Mouse (Mus musculus) liver, postnatal 0 days (tissue): Measurements from ENCODE around the gene Gosr2. TPM values are rescaled to one million over a fixed set of nuclear protein-coding genes. Genes with fewer than 3 reads are reported as not detected.

ENCODE experiments used
- ATAC-seq: fragments of 200-750 bp; cut with Nextera tagmentation; 2 replicates; pipeline ENCODE4 v1.8.0; 2017; ENCODE audit warnings: mild to moderate bottlenecking, moderate library complexity
- DNase-seq: peaks from one replicate; pipeline ENCODE4 v3.0.0-alpha.2; 2016
- H3K27ac ChIP-seq: fragments of 300-500 bp; sonication (generic); 2 replicates; pipeline ENCODE4 v1.5.1; 2014; ENCODE audit warnings: antibody characterized with exemption, moderate library complexity, mild to moderate bottlenecking, low read depth
- H3K27me3 ChIP-seq: fragments of 300-500 bp; sonication (generic); 2 replicates; pipeline ENCODE4 v1.6.1; 2014; ENCODE audit warnings: low read length, control low read depth, mixed read lengths; ENCODE audit not compliant: insufficient read depth
- H3K36me3 ChIP-seq: fragments of 300-500 bp; sonication (generic); replicated peaks from 2 replicates; pipeline ENCODE4 v1.6.1; 2014; ENCODE audit warnings: mild to moderate bottlenecking, control low read depth, low read length, moderate library complexity, mixed read lengths; ENCODE audit not compliant: insufficient read depth
- H3K4me1 ChIP-seq: fragments of 300-500 bp; sonication (generic); 2 replicates; pipeline ENCODE4 v1.6.1; 2014; ENCODE audit warnings: antibody characterized with exemption, mild to moderate bottlenecking, control low read depth; ENCODE audit not compliant: insufficient read depth
- H3K4me2 ChIP-seq: fragments of 300-500 bp; sonication (generic); 2 replicates; pipeline ENCODE4 v1.6.1; 2014; ENCODE audit warnings: low read depth, mild to moderate bottlenecking, low read length, moderate library complexity, mixed read lengths
- H3K4me3 ChIP-seq: fragments of 300-500 bp; sonication (generic); 2 replicates; pipeline ENCODE4 v1.5.1; 2014; ENCODE audit warnings: low read depth, low read length
- H3K9ac ChIP-seq: fragments of 300-500 bp; sonication (generic); replicated peaks from 2 replicates; pipeline ENCODE4 v1.6.1; 2014; ENCODE audit warnings: mild to moderate bottlenecking, moderate library complexity
- H3K9me3 ChIP-seq: fragments of 300-500 bp; sonication (generic); 2 replicates; pipeline ENCODE4 v1.6.1; 2016; ENCODE audit warnings: mild to moderate bottlenecking, control low read depth, low read length, mixed read lengths
- CTCF ChIP-seq: sonication (generic); IDR thresholded peaks from 2 replicates; pipeline ENCODE4 v1.5.1; 2016; ENCODE audit warnings: antibody characterized with exemption, low read depth
- EP300 ChIP-seq: IDR thresholded peaks from 2 replicates; pipeline ENCODE4 v1.6.1; 2016; ENCODE audit warnings: antibody characterized with exemption, low read depth, mild to moderate bottlenecking
- WGBS: fragments of 180-500 bp; shearing (Covaris S2); extraction: QIAGEN DNeasy Blood & Tissue Kit; methylation state at CpG from one replicate; pipeline ENCODE4 v1.1.7; 2014; ENCODE audit not compliant: insufficient replicate concordance; 5-methylcytosine and 5-hydroxymethylcytosine counted together
- polyA plus RNA-seq: library from polyadenylated mRNA; unstranded; fragments of >200 nt; fragmentation: Nextera tagmentation; extraction: Ambion mirVana; gene quantifications from 2 replicates; pipeline ENCODE4 v1.2.1, GENCODE M21; 2015

The Gosr2 gene
- polyA plus RNA-seq, result 39.3 and 43.1 TPM in 2 replicates

GRCm38 (mm10) chr11:103697565-103698176 is at the start of gene Gosr2:
Gene Gosr2 (minus strand): TSS chr11:103697898.
- peak within 1 kb of the TSS; percentile 99 for H3K27ac ChIP-seq
- peak within 1 kb of the TSS; percentile 88 for H3K4me3 ChIP-seq
- DNase-seq (peak; percentile 93), ATAC-seq (peak; percentile 98)
- H3K27me3 ChIP-seq, result no peaks in the 10 kb centered on the region
- no peaks in the 10 kb centered on the region for H3K9me3 ChIP-seq
- no peaks in the 10 kb centered on the region for H3K36me3 ChIP-seq
- peak within 1 kb of the TSS; percentile 90 for H3K9ac ChIP-seq
- H3K4me2 ChIP-seq, result peak within 1 kb of the TSS; percentile 75
- 0 out of 2 replicates have a peak, but pooled peaks cover 2% of the 10 kb centered on the region for H3K4me1 ChIP-seq
- WGBS, result under 1% methylated on average over 57 of the region's 57 CpGs
- TF ChIP-seq EP300 (peak; percentile 15; the same call in 1 of the 2 replicates), CTCF (no peak)

DNA sequence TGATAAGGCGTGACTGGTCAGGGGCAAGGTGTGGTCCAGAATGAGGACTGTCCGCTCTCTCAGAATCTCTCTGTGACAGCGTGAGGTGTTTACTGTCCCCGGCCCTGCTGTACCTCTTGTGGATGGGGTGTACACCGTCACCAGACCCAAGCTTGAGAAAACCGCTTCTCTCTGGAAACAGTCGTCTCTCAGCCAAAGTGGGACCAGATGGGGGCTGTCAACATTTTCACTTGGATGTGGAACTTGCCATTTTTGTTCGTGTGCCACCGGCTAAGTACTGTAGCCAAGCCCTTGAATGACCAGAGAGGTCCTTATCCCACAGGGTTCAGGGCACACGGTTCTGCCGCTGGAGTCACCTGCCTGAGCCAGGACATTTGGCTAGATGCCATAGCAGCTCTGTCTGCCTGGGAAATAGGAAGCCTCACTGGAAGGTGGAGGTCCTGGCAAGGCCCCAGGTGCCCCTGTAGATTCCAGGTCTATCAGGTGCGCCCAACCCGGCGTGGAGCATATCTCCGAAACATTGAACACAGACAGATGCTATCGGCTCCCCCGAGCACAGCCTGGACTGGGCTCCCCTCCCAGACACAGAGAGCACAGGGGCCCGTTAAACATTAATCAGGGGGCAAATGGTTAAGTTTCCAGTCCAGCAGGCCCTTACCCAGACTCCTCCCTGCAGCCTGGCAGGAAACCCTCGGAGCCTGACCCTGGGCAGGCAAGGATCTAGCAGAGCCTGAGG is 37.5 kb upstream of the Gosr2 start:
- Histone ChIP-seq H3K27me3 (no peaks in the 10 kb centered on the region), H3K4me3 (no peak overlapping the region), H3K9ac (no peak overlapping the region), H3K4me2 (peak overlapping the region; percentile 47), H3K9me3 (no peaks in the 10 kb centered on the region), H3K36me3 (no peaks in the 10 kb centered on the region), H3K4me1 (peaks cover 2% of the 10 kb centered on the region; the same call in 1 of the 2 replicates), H3K27ac (no peak overlapping the region)
- TF ChIP-seq EP300 (no peak), CTCF (no peak)
- WGBS, result 59% methylated on average over 19 of the region's 19 CpGs
- peak; percentile 74 for ATAC-seq
- peak; percentile 48 for DNase-seq

- no peak overlapping the region for H3K9ac ChIP-seq
- H3K36me3 ChIP-seq, result no peaks in the 10 kb centered on the region
- ATAC-seq (no peak), DNase-seq (peak; percentile 43)
- H3K9me3 ChIP-seq, result no peaks in the 10 kb centered on the region
- H3K4me2 ChIP-seq, result peak overlapping the region; percentile 47; the same call in 1 of the 2 replicates
- 51% methylated on average over 5 of the region's 5 CpGs for WGBS
- peaks cover 2% of the 10 kb centered on the region; the same call in 1 of the 2 replicates for H3K4me1 ChIP-seq
- no peak overlapping the region for H3K4me3 ChIP-seq
- TF ChIP-seq CTCF (no peak), EP300 (no peak)
- no peak overlapping the region for H3K27ac ChIP-seq
- no peaks in the 10 kb centered on the region for H3K27me3 ChIP-seq
Measured at GRCm38 (mm10) chr11:103734411-103735045, 36.8 kb upstream of the Gosr2 start.

DNA sequence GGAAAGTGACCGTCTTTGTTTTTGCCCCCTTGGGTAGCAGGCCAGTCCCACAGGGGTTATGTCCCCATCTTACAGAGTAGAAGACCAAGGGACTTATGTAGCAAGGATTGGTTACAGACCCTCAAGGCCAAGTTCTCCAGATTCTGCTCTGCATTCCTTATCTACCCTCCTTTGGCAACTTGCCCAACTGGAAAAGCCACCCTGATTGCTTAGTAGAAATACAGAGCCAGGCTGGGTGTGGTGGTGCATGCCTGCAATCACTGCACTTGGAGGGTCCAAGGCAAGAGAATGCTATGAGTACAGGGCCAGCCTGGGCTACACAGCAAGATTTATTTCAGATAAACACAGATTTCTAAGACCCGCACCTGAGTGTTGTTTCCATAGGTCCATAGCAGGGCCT is 36.3 kb upstream of the Gosr2 start:
- DNase-seq, result no peak
- TF ChIP-seq CTCF (no peak), EP300 (no peak)
- no peak for ATAC-seq
- Histone ChIP-seq H3K27ac (no peak overlapping the region), H3K4me3 (no peak overlapping the region), H3K27me3 (no peaks in the 10 kb centered on the region), H3K36me3 (no peaks in the 10 kb centered on the region), H3K9ac (no peak overlapping the region), H3K4me1 (peaks cover 2% of the 10 kb centered on the region; the same call in 1 of the 2 replicates), H3K9me3 (no peaks in the 10 kb centered on the region), H3K4me2 (no peak overlapping the region)
- 78% methylated on average over 2 of the region's 2 CpGs for WGBS

DNA sequence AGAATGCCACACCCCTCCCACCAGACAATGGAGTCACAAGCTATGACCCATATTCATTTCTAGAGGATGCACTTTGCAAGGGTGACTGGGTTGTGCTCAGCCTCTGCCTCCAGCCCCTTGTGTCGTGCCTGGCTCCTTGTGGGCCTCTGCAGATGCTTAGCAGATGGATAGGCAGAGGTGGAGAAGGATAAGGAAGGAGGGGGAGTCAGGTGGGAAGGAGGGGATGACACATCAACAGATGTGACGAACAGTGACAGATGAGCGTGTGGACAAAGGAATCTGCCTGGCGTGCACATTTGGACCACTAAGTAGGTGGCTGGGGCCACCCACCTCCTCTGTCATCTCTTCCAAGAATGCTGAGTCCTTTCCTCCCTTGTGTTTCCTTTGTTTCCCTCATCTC is 35.4 kb upstream of the Gosr2 start:
- 75% methylated on average over 4 of the region's 4 CpGs for WGBS
- ATAC-seq, result no peak
- DNase-seq, result no peak

GRCm38 (mm10) chr11:103732306-103732705 is 34.6 kb upstream of the Gosr2 start:
- H3K4me3 ChIP-seq, result no peak overlapping the region
- H3K9me3 ChIP-seq, result no peaks in the 10 kb centered on the region
- no peak overlapping the region for H3K9ac ChIP-seq
- no peak for TF ChIP-seq EP300
- no peak for TF ChIP-seq CTCF
- H3K4me2 ChIP-seq, result no peak overlapping the region
- H3K27me3 ChIP-seq, result no peaks in the 10 kb centered on the region
- H3K4me1 ChIP-seq, result no peaks in the 10 kb centered on the region
- 83% methylated on average over 7 of the region's 7 CpGs for WGBS
- H3K27ac ChIP-seq, result no peak overlapping the region
- no peak for DNase-seq
- H3K36me3 ChIP-seq, result no peaks in the 10 kb centered on the region
- ATAC-seq, result no peak

More for the DNA sequence above, 35.4 kb upstream of the Gosr2 start:
- Histone ChIP-seq H3K9ac (no peak overlapping the region), H3K27ac (no peak overlapping the region), H3K4me1 (peaks cover 2% of the 10 kb centered on the region; the same call in 1 of the 2 replicates), H3K4me3 (no peak overlapping the region), H3K36me3 (no peaks in the 10 kb centered on the region), H3K9me3 (no peaks in the 10 kb centered on the region), H3K4me2 (no peak overlapping the region), H3K27me3 (no peaks in the 10 kb centered on the region)
- TF ChIP-seq EP300, result no peak
- no peak for TF ChIP-seq CTCF
